Mouse (Mus musculus): Measurements from ENCODE around the gene Pigx. TPM values are rescaled to one million over a fixed set of nuclear protein-coding genes. Genes with fewer than 3 reads are reported as not detected.
A peak's percentile ranks its signal among the peaks of the same experiment; 100 is the strongest.

The Pigx gene
- total RNA-seq (2017), result 47.5 to 86.8 TPM (median 70.6 TPM) in 3 replicates

GRCm38 (mm10) chr16:32099638-32100150 lies at the start of gene Pigx, which contains the start of gene Cep19:
Gene Pigx (minus strand): TSS chr16:32099740.
Gene Cep19 (plus strand): TSS chr16:32099800.
- peak; percentile 81 for ATAC-seq (replicated peaks; ENCODE audit: insufficient number of reproducible peaks, low FRiP score, low TSS enrichment, poor library complexity, severe bottlenecking)

GRCm38 (mm10) chr16:32147589-32148207 lies 48.2 kb upstream of the Pigx start:
- peak; percentile 40; the same call in 1 of the 2 replicates for ATAC-seq (replicated peaks; ENCODE audit: insufficient number of reproducible peaks, low FRiP score, low TSS enrichment, poor library complexity, severe bottlenecking)

GRCm38 (mm10) chr16:32144592-32144991 lies 45.1 kb upstream of the Pigx start:
- ATAC-seq (replicated peaks; ENCODE audit: insufficient number of reproducible peaks, low FRiP score, low TSS enrichment, poor library complexity, severe bottlenecking), result no peak

- no peak for ATAC-seq (replicated peaks; ENCODE audit: insufficient number of reproducible peaks, low FRiP score, low TSS enrichment, poor library complexity, severe bottlenecking)
These were observed 44.2 kb upstream of the Pigx start for GRCm38 (mm10) chr16:32143766-32144165.

GRCm38 (mm10) chr16:32138954-32139353 lies 39.4 kb upstream of the Pigx start:
- ATAC-seq (replicated peaks; ENCODE audit: insufficient number of reproducible peaks, low FRiP score, low TSS enrichment, poor library complexity, severe bottlenecking), result no peak

- ATAC-seq (replicated peaks; ENCODE audit: insufficient number of reproducible peaks, low FRiP score, low TSS enrichment, poor library complexity, severe bottlenecking), result no peak
These were observed 36.4 kb upstream of the Pigx start for GRCm38 (mm10) chr16:32135842-32136357.

GRCm38 (mm10) chr16:32133148-32133547 lies 33.6 kb upstream of the Pigx start:
- no peak for ATAC-seq (replicated peaks; ENCODE audit: insufficient number of reproducible peaks, low FRiP score, low TSS enrichment, poor library complexity, severe bottlenecking)

- ATAC-seq (replicated peaks; ENCODE audit: insufficient number of reproducible peaks, low FRiP score, low TSS enrichment, poor library complexity, severe bottlenecking), result peak; percentile 89
These were observed 30.8 kb upstream of the Pigx start for GRCm38 (mm10) chr16:32130190-32130826.

GRCm38 (mm10) chr16:32129449-32130189 lies 30.1 kb upstream of the Pigx start:
- no peak for ATAC-seq (replicated peaks; ENCODE audit: insufficient number of reproducible peaks, low FRiP score, low TSS enrichment, poor library complexity, severe bottlenecking)

GRCm38 (mm10) chr16:32127046-32127445 lies 27.5 kb upstream of the Pigx start:
- no peak for ATAC-seq (replicated peaks; ENCODE audit: insufficient number of reproducible peaks, low FRiP score, low TSS enrichment, poor library complexity, severe bottlenecking)

- no peak for ATAC-seq (replicated peaks; ENCODE audit: insufficient number of reproducible peaks, low FRiP score, low TSS enrichment, poor library complexity, severe bottlenecking)
These were observed 25.8 kb upstream of the Pigx start for GRCm38 (mm10) chr16:32125364-32125763.

- peak; percentile 86 for ATAC-seq (replicated peaks; ENCODE audit: insufficient number of reproducible peaks, low FRiP score, low TSS enrichment, poor library complexity, severe bottlenecking)
These were observed 25.1 kb upstream of the Pigx start for GRCm38 (mm10) chr16:32124444-32125335.

GRCm38 (mm10) chr16:32124020-32124419 lies 24.5 kb upstream of the Pigx start:
- ATAC-seq (replicated peaks; ENCODE audit: insufficient number of reproducible peaks, low FRiP score, low TSS enrichment, poor library complexity, severe bottlenecking), result no peak

- no peak for ATAC-seq (replicated peaks; ENCODE audit: insufficient number of reproducible peaks, low FRiP score, low TSS enrichment, poor library complexity, severe bottlenecking)
These were observed 20.9 kb upstream of the Pigx start for GRCm38 (mm10) chr16:32120454-32120853.

- ATAC-seq (replicated peaks; ENCODE audit: insufficient number of reproducible peaks, low FRiP score, low TSS enrichment, poor library complexity, severe bottlenecking), result no peak
These were observed 16.6 kb upstream of the Pigx start for GRCm38 (mm10) chr16:32116186-32116585.

- ATAC-seq (replicated peaks; ENCODE audit: insufficient number of reproducible peaks, low FRiP score, low TSS enrichment, poor library complexity, severe bottlenecking), result no peak
These were observed 16.2 kb upstream of the Pigx start for GRCm38 (mm10) chr16:32115781-32116180.

- ATAC-seq (replicated peaks; ENCODE audit: insufficient number of reproducible peaks, low FRiP score, low TSS enrichment, poor library complexity, severe bottlenecking), result peak; percentile 45
These were observed 15.6 kb upstream of the Pigx start for GRCm38 (mm10) chr16:32114968-32115695.

GRCm38 (mm10) chr16:32114406-32114805 lies 14.9 kb upstream of the Pigx start:
- no peak for ATAC-seq (replicated peaks; ENCODE audit: insufficient number of reproducible peaks, low FRiP score, low TSS enrichment, poor library complexity, severe bottlenecking)
